ENCODE assay signal across 8 mouse cellular contexts in the genomic region with DNA sequence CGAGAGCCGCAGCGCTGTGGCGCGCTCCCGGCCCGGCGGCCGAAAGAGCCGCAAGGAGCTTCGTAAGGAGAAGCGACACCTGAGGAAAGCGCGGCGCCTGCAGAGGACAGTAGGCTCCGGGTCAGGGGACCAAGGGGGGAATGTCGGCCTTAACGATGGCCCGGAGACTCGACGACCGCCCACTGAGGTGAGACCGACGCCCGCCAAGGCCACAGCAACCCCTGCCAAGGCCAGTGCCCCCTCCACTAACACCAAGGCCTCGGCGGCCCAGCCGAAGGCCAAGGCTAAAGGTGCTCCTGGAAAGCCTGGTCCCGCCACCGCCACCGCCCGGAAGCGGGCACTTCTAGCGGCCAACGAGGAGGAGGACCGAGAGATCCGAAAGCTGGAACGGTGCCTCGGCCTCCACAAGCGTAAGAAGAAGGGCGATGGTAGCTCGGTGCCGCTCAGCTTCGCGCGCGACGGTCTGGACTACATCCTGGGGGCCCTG. TPM values are rescaled to one million over a fixed set of nuclear protein-coding genes. Genes with fewer than 3 reads are reported as not detected.
A peak's percentile ranks its signal among the peaks of the same experiment; 100 is the strongest.
DNase-seq lines count a peak whose midpoint lies in the region; ATAC-seq and TF ChIP-seq lines count a peak whose summit lies in the region.
"Had no signal": no experiment of that assay in that cellular context is flagged by ENCODE, and none has a peak within 500 bp of the region (broad histone marks: within the 10 kb centered on the region; RNA-seq: fewer than 3 reads in every experiment).

No protein-coding gene starts in this region.

- no peaks in the 10 kb centered on the region for H3K9me3 ChIP-seq in hindbrain, postnatal 0 days (ENCODE audit: low read length)
- no peaks in the 10 kb centered on the region for H3K9me3 ChIP-seq in liver, embryonic 14.5 days (ENCODE audit: control insufficient read depth, low read length)

- DNase-seq in urinary bladder, postnatal 25 days (ENCODE audit: low spot score) = peak; percentile 26
- no peak for DNase-seq in urinary bladder, postnatal 10 days (ENCODE audit: low spot score)
- DNase-seq in gastrocnemius, adult 18-20 months (ENCODE audit: low spot score) = peak; percentile 14
- peak; percentile 25 for DNase-seq in hindbrain, postnatal 0 days (ENCODE audit: low spot score)
- peak in 1 of 3 experiments; percentile 17 for DNase-seq in liver, embryonic 14.5 days (ENCODE audit: low read depth in 3 of 3, low spot score in 3 of 3)

- peak; percentile 77 for ATAC-seq in hindbrain, postnatal 0 days
- peak; percentile 68 for ATAC-seq in liver, embryonic 14.5 days (ENCODE audit: insufficient read depth)
- ATAC-seq in monocyte, adult 5-6 weeks (replicated peaks; ENCODE audit: insufficient number of reproducible peaks, low FRiP score, low TSS enrichment, poor library complexity, severe bottlenecking) = peak; percentile 20; the same call in 1 of the 2 replicates

- peak overlapping the region; percentile 62 for H3K27ac ChIP-seq in bone marrow, adult 2 months (ENCODE audit: control insufficient read depth, insufficient read depth, low read depth, low read length, poor library complexity)
- H3K27ac ChIP-seq in hindbrain, postnatal 0 days = peak overlapping the region; percentile 74
- H3K27ac ChIP-seq in liver, embryonic 14.5 days = no peak overlapping the region

- no peak for TF ChIP-seq CTCF in bone marrow, adult 2 months (IDR thresholded peaks at IDR 0.05; ENCODE audit: control insufficient read depth, insufficient read depth, low read length)
- 0 out of 2 replicates have a peak, but pooled peaks have one; percentile 10 for TF ChIP-seq CTCF in hindbrain, postnatal 0 days (IDR thresholded peaks at IDR 0.05; ENCODE audit: low read depth)
- TF ChIP-seq CTCF in liver, embryonic 14.5 days (IDR thresholded peaks at IDR 0.05; ENCODE audit: low read depth) = peak; percentile 17; the same call in 1 of the 2 replicates

- peak overlapping the region; percentile 78 for H3K9ac ChIP-seq in hindbrain, postnatal 0 days (replicated peaks; ENCODE audit: low read length)
- H3K9ac ChIP-seq in liver, embryonic 14.5 days (replicated peaks) = peak overlapping the region; percentile 81

- H3K36me3 ChIP-seq in hindbrain, postnatal 0 days (ENCODE audit: insufficient read depth, low read length) = peaks cover 21% of the 10 kb centered on the region; the same call in 1 of the 2 replicates
- H3K36me3 ChIP-seq in liver, embryonic 14.5 days (replicated peaks; ENCODE audit: control insufficient read depth, insufficient read depth, low read depth) = peaks cover 14% of the 10 kb centered on the region

- peaks cover 2% of the 10 kb centered on the region for H3K4me1 ChIP-seq in bone marrow, adult 2 months (ENCODE audit: control insufficient read depth, insufficient read depth, low read length)
- H3K4me1 ChIP-seq in hindbrain, postnatal 0 days (ENCODE audit: insufficient read depth, low read length) = peaks cover 14% of the 10 kb centered on the region
- H3K4me1 ChIP-seq in liver, embryonic 14.5 days (replicated peaks; ENCODE audit: control insufficient read depth in 2 of 2, insufficient read depth in 2 of 2, low read length in 1 of 2) = peaks cover 9 to 19% of the 10 kb centered on the region in 2 experiments

- peak overlapping the region; percentile 97 for H3K4me2 ChIP-seq in hindbrain, postnatal 0 days (ENCODE audit: low read depth, low read length)
- peak overlapping the region; percentile 78 for H3K4me2 ChIP-seq in liver, embryonic 14.5 days (ENCODE audit: low read depth)

- no peak for TF ChIP-seq POLR2A in bone marrow, adult 2 months (IDR thresholded peaks at IDR 0.05; ENCODE audit: borderline replicate concordance, control insufficient read depth, low read depth, low read length)

- H3K27me3 ChIP-seq in hindbrain, postnatal 0 days (ENCODE audit: insufficient read depth, low read length) = peaks cover 5% of the 10 kb centered on the region; the same call in 1 of the 2 replicates
- no peaks in the 10 kb centered on the region for H3K27me3 ChIP-seq in liver, embryonic 14.5 days (ENCODE audit: control insufficient read depth, insufficient read depth, low read length)

- peak overlapping the region; percentile 93 for H3K4me3 ChIP-seq in bone marrow, adult 2 months (replicated peaks; ENCODE audit: control insufficient read depth, low read depth, low read length)
- peak overlapping the region; percentile 92 for H3K4me3 ChIP-seq in hindbrain, postnatal 0 days (ENCODE audit: low read length)
- H3K4me3 ChIP-seq in liver, embryonic 14.5 days (ENCODE audit: insufficient read depth in 1 of 2, low read depth in 2 of 2, low read length in 2 of 2) = peak overlapping the region; percentile 81 to 90

- WGBS in bone marrow, adult 2 months = under 1% methylated on average over 48 of the region's 48 CpGs
- under 1% methylated on average over 48 of the region's 48 CpGs for WGBS in hindbrain, postnatal 0 days
- WGBS in liver, embryonic 14.5 days (ENCODE audit: insufficient replicate concordance) = under 1% methylated on average over 45 of the region's 48 CpGs

- TF ChIP-seq EP300 in liver, embryonic 14.5 days (IDR thresholded peaks at IDR 0.05; ENCODE audit: low read depth) = no peak

RNA-seq across cellular contexts. Expression of gene Nom1, which starts 0.5 kb away (rescaled TPM):
- polyA plus RNA-seq in bone marrow, adult 2 months (2011; ENCODE audit: insufficient read depth, insufficient read length, low replicate concordance, missing spikeins) = 3.4 and 3.9 TPM in 2 replicates
- 10 to 100 TPM; 10.8 to 11.7 TPM for total RNA-seq in gastrocnemius, adult 18-20 months (2021)
- total RNA-seq in hindbrain, postnatal 0 days (2014; rRNA removed) = 7.4 and 24.3 TPM in 2 replicates
- 14.0 and 16.5 TPM in 2 replicates for polyA plus RNA-seq in hindbrain, postnatal 0 days (2015; fragmentation: Nextera tagmentation; extraction: Ambion mirVana)
- polyA plus RNA-seq in liver, embryonic 14.5 days (2012; rRNA removed) = 5.4 and 10.4 TPM in 2 replicates
- 12.5 and 13.9 TPM in 2 replicates for polyA plus RNA-seq in liver, embryonic 14.5 days (2014; fragmentation: Nextera tagmentation; extraction: Ambion mirVana)
- total RNA-seq in monocyte, adult 5-6 weeks (2017) = 10.8 to 14.1 TPM (median 10.9 TPM) in 3 replicates

RNA-seq across cellular contexts. Expression of gene Mnx1, which starts 43.4 kb away (rescaled TPM):
- polyA plus RNA-seq in bone marrow, adult 2 months (2011; ENCODE audit: insufficient read depth, insufficient read length, low replicate concordance, missing spikeins) = not detected in 2 replicates
- total RNA-seq in gastrocnemius, adult 18-20 months (2021) = not detected
- 0.16 TPM in 1 of 2 replicates, not detected in the other for total RNA-seq in hindbrain, postnatal 0 days (2014; rRNA removed)
- 0.09 TPM in 1 of 2 replicates, not detected in the other for polyA plus RNA-seq in hindbrain, postnatal 0 days (2015; fragmentation: Nextera tagmentation; extraction: Ambion mirVana)
- polyA plus RNA-seq in liver, embryonic 14.5 days (2012; rRNA removed) = not detected in 2 replicates
- polyA plus RNA-seq in liver, embryonic 14.5 days (2014; fragmentation: Nextera tagmentation; extraction: Ambion mirVana) = not detected in 2 replicates
- total RNA-seq in monocyte, adult 5-6 weeks (2017) = not detected in 3 replicates
- polyA plus RNA-seq: frontal cortex, adult 2 months had no signal

RNA-seq across cellular contexts. Expression of gene Lmbr1, which starts 56.7 kb away (rescaled TPM):
- polyA plus RNA-seq in bone marrow, adult 2 months (2011; ENCODE audit: insufficient read depth, insufficient read length, low replicate concordance, missing spikeins) = 1.7 and 2.2 TPM in 2 replicates
- total RNA-seq in gastrocnemius, adult 18-20 months (2021) = 10 to 100 TPM; 10.5 to 12.1 TPM
- total RNA-seq in hindbrain, postnatal 0 days (2014; rRNA removed) = 31.2 and 34.0 TPM in 2 replicates
- polyA plus RNA-seq in hindbrain, postnatal 0 days (2015; fragmentation: Nextera tagmentation; extraction: Ambion mirVana) = 40.4 and 42.2 TPM in 2 replicates
- polyA plus RNA-seq in liver, embryonic 14.5 days (2012; rRNA removed) = 0.91 and 1.2 TPM in 2 replicates
- 2.5 and 2.8 TPM in 2 replicates for polyA plus RNA-seq in liver, embryonic 14.5 days (2014; fragmentation: Nextera tagmentation; extraction: Ambion mirVana)
- total RNA-seq in monocyte, adult 5-6 weeks (2017) = 0.43 to 2.2 TPM (median 1.1 TPM) in 3 replicates

Comparison
In these comparisons a context has a peak if more than half of its experiments do, and no peak if none do; other contexts are left out.
1. ATAC-seq: peak in every context shown above with its lines; median percentile 77 in hindbrain, postnatal 0 days; 68 in liver, embryonic 14.5 days; 20 in monocyte, adult 5-6 weeks.